In genomic region chr9:52944081-52944480, GRCm38 (mm10) we compare ENCODE assay signal across 16 mouse cellular contexts.
DNase-seq lines count a peak whose midpoint lies in the region; ATAC-seq and TF ChIP-seq lines count a peak whose summit lies in the region.
"Had no signal": no experiment of that assay in that cellular context is flagged by ENCODE, and none has a peak within 500 bp of the region (broad histone marks: within the 10 kb centered on the region; RNA-seq: fewer than 3 reads in every experiment).

No protein-coding gene starts in this region.

- no peaks in the 10 kb centered on the region for H3K9me3 ChIP-seq in limb, embryonic 13.5 days
- H3K9me3 ChIP-seq in limb, embryonic 10.5 days (replicated peaks), result no peaks in the 10 kb centered on the region
- H3K9me3 ChIP-seq: embryonic facial prominence, embryonic 15.5 days; forebrain, embryonic 13.5 days; hindbrain, embryonic 10.5 days; intestine, embryonic 15.5 days; midbrain, embryonic 10.5 days had no signal

- TF ChIP-seq CTCF in brain, embryonic 14.5 days (IDR thresholded peaks at IDR 0.05; ENCODE audit: borderline replicate concordance, extremely low read depth, insufficient read depth, insufficient read length), result no peak

- peaks cover 30% of the 10 kb centered on the region for H3K4me1 ChIP-seq in limb, embryonic 13.5 days
- peaks cover 11% of the 10 kb centered on the region for H3K4me1 ChIP-seq in limb, embryonic 10.5 days

- no peak overlapping the region for H3K4me2 ChIP-seq in limb, embryonic 13.5 days (replicated peaks)
- H3K4me2 ChIP-seq: embryonic facial prominence, embryonic 15.5 days; forebrain, embryonic 13.5 days; intestine, embryonic 15.5 days had no signal

- H3K4me3 ChIP-seq in limb, embryonic 13.5 days, result no peak overlapping the region
- no peak overlapping the region for H3K4me3 ChIP-seq in limb, embryonic 10.5 days
- H3K4me3 ChIP-seq: embryonic facial prominence, embryonic 15.5 days; forebrain, embryonic 13.5 days; gastrocnemius, adult 2 months; hindbrain, embryonic 10.5 days; intestine, embryonic 15.5 days; midbrain, embryonic 10.5 days; myocyte had no signal

- peak; percentile 36 to 38 for DNase-seq in heart, postnatal 10 days
- no peak for DNase-seq in heart, adult 8-10 months (ENCODE audit: low spot score)
- no peak for DNase-seq in limb, embryonic 10.5 days (ENCODE audit: low spot score)
- peak; percentile 62 for DNase-seq in brain, embryonic 14.5 days (ENCODE audit: low read depth)
- DNase-seq in lung, postnatal 25 days (ENCODE audit: low spot score), result peak; percentile 41
- DNase-seq in frontal cortex, adult 2 months (ENCODE audit: extremely low spot score in 1 of 2, low spot score in 1 of 2), result no peak
- DNase-seq: gastrocnemius, adult 2 months; right cerebral cortex, postnatal 25 days; thymus, adult 18-20 months had no signal

- no peak for ATAC-seq in limb, embryonic 13.5 days (ENCODE audit: low FRiP score, low read depth)
- ATAC-seq: forebrain, embryonic 13.5 days; intestine, embryonic 15.5 days had no signal

- no peak overlapping the region for H3K9ac ChIP-seq in limb, embryonic 13.5 days
- H3K9ac ChIP-seq: embryonic facial prominence, embryonic 15.5 days; forebrain, embryonic 13.5 days; intestine, embryonic 15.5 days had no signal

- H3K27ac ChIP-seq in limb, embryonic 13.5 days, result peak overlapping the region; percentile 28; the same call in 1 of the 2 replicates
- H3K27ac ChIP-seq in limb, embryonic 10.5 days, result no peak overlapping the region
- H3K27ac ChIP-seq: embryonic facial prominence, embryonic 15.5 days; forebrain, embryonic 13.5 days; gastrocnemius, adult 2 months; hindbrain, embryonic 10.5 days; intestine, embryonic 15.5 days; midbrain, embryonic 10.5 days had no signal

- TF ChIP-seq POLR2A in brain, embryonic 14.5 days (IDR thresholded peaks at IDR 0.05; ENCODE audit: borderline replicate concordance, extremely low read depth, insufficient read depth, insufficient read length, poor library complexity, severe bottlenecking), result no peak

- 33% methylated on average over 5 of the region's 5 CpGs for WGBS in limb, embryonic 13.5 days
- 76% methylated on average over 5 of the region's 5 CpGs for WGBS in limb, embryonic 10.5 days

- no peaks in the 10 kb centered on the region for H3K27me3 ChIP-seq in limb, embryonic 13.5 days
- H3K27me3 ChIP-seq in limb, embryonic 10.5 days (ENCODE audit: low read depth, poor library complexity, severe bottlenecking), result no peaks in the 10 kb centered on the region
- H3K27me3 ChIP-seq: embryonic facial prominence, embryonic 15.5 days; forebrain, embryonic 13.5 days; intestine, embryonic 15.5 days had no signal

- intact Hi-C loops in heart, postnatal 10 days (cut with DNase I), result no loop called here

- no peaks in the 10 kb centered on the region for H3K36me3 ChIP-seq in limb, embryonic 13.5 days
- no peaks in the 10 kb centered on the region for H3K36me3 ChIP-seq in limb, embryonic 10.5 days
- H3K36me3 ChIP-seq: embryonic facial prominence, embryonic 15.5 days; hindbrain, embryonic 10.5 days; intestine, embryonic 15.5 days; midbrain, embryonic 10.5 days had no signal

Comparison
In these comparisons a context has a peak if more than half of its experiments do, and no peak if none do; other contexts are left out.
1. DNase-seq: peak in heart, postnatal 10 days (2 of 2), brain, embryonic 14.5 days (single experiment) and lung, postnatal 25 days (single experiment); none in heart, adult 8-10 months (single experiment), limb, embryonic 10.5 days (single experiment) and frontal cortex, adult 2 months (0 of 2).